Mouse (Mus musculus) liver, postnatal 0 days (tissue): ENCODE data around the gene Pxylp1. TPM values are rescaled to one million over a fixed set of nuclear protein-coding genes. Genes with fewer than 3 reads are reported as not detected.

Source experiments
- ATAC-seq: fragments of 200-750 bp; cut with Nextera tagmentation; 2 replicates; pipeline ENCODE4 v1.8.0; 2017; ENCODE audit warnings: mild to moderate bottlenecking, moderate library complexity
- DNase-seq: peaks from one replicate; pipeline ENCODE4 v3.0.0-alpha.2; 2016
- H3K27ac ChIP-seq: fragments of 300-500 bp; sonication (generic); 2 replicates; pipeline ENCODE4 v1.5.1; 2014; ENCODE audit warnings: antibody characterized with exemption, moderate library complexity, mild to moderate bottlenecking, low read depth
- H3K27me3 ChIP-seq: fragments of 300-500 bp; sonication (generic); 2 replicates; pipeline ENCODE4 v1.6.1; 2014; ENCODE audit warnings: low read length, control low read depth, mixed read lengths; ENCODE audit not compliant: insufficient read depth
- H3K36me3 ChIP-seq: fragments of 300-500 bp; sonication (generic); replicated peaks from 2 replicates; pipeline ENCODE4 v1.6.1; 2014; ENCODE audit warnings: mild to moderate bottlenecking, control low read depth, low read length, moderate library complexity, mixed read lengths; ENCODE audit not compliant: insufficient read depth
- H3K4me1 ChIP-seq: fragments of 300-500 bp; sonication (generic); 2 replicates; pipeline ENCODE4 v1.6.1; 2014; ENCODE audit warnings: antibody characterized with exemption, mild to moderate bottlenecking, control low read depth; ENCODE audit not compliant: insufficient read depth
- H3K4me2 ChIP-seq: fragments of 300-500 bp; sonication (generic); 2 replicates; pipeline ENCODE4 v1.6.1; 2014; ENCODE audit warnings: low read depth, mild to moderate bottlenecking, low read length, moderate library complexity, mixed read lengths
- H3K4me3 ChIP-seq: fragments of 300-500 bp; sonication (generic); 2 replicates; pipeline ENCODE4 v1.5.1; 2014; ENCODE audit warnings: low read depth, low read length
- H3K9ac ChIP-seq: fragments of 300-500 bp; sonication (generic); replicated peaks from 2 replicates; pipeline ENCODE4 v1.6.1; 2014; ENCODE audit warnings: mild to moderate bottlenecking, moderate library complexity
- H3K9me3 ChIP-seq: fragments of 300-500 bp; sonication (generic); 2 replicates; pipeline ENCODE4 v1.6.1; 2016; ENCODE audit warnings: mild to moderate bottlenecking, control low read depth, low read length, mixed read lengths
- CTCF ChIP-seq: sonication (generic); IDR thresholded peaks from 2 replicates; pipeline ENCODE4 v1.5.1; 2016; ENCODE audit warnings: antibody characterized with exemption, low read depth
- EP300 ChIP-seq: IDR thresholded peaks from 2 replicates; pipeline ENCODE4 v1.6.1; 2016; ENCODE audit warnings: antibody characterized with exemption, low read depth, mild to moderate bottlenecking
- WGBS: fragments of 180-500 bp; shearing (Covaris S2); extraction: QIAGEN DNeasy Blood & Tissue Kit; methylation state at CpG from one replicate; pipeline ENCODE4 v1.1.7; 2014; ENCODE audit not compliant: insufficient replicate concordance; 5-methylcytosine and 5-hydroxymethylcytosine counted together
- polyA plus RNA-seq: library from polyadenylated mRNA; unstranded; fragments of >200 nt; fragmentation: Nextera tagmentation; extraction: Ambion mirVana; gene quantifications from 2 replicates; pipeline ENCODE4 v1.2.1, GENCODE M21; 2015

Gene Pxylp1
- polyA plus RNA-seq, 1 experiment from 2014 or later = 5.3 TPM

- no peak overlapping the region for H3K9ac ChIP-seq
- ATAC-seq = no peak
- H3K4me3 ChIP-seq = no peak overlapping the region
- H3K27ac ChIP-seq = no peak overlapping the region
- TF ChIP-seq EP300 = no peak
- TF ChIP-seq CTCF = no peak
- peaks cover 2% of the 10 kb centered on the region; the same call in 1 of the 2 replicates for H3K4me1 ChIP-seq
- WGBS = 64% methylated on average over 9 of the region's 9 CpGs
- H3K27me3 ChIP-seq = no peaks in the 10 kb centered on the region
- no peaks in the 10 kb centered on the region for H3K9me3 ChIP-seq
- H3K36me3 ChIP-seq = no peaks in the 10 kb centered on the region
- DNase-seq = no peak
- H3K4me2 ChIP-seq = no peak overlapping the region
Observed at GRCm38 (mm10) chr9:96783667-96784066, 108.8 kb downstream of the Pxylp1 start.

- no peak overlapping the region for H3K4me2 ChIP-seq
- no peaks in the 10 kb centered on the region for H3K9me3 ChIP-seq
- H3K4me3 ChIP-seq = no peak overlapping the region
- 67% methylated on average over 5 of the region's 5 CpGs for WGBS
- H3K27me3 ChIP-seq = no peaks in the 10 kb centered on the region
- H3K9ac ChIP-seq = no peak overlapping the region
- no peak overlapping the region for H3K27ac ChIP-seq
- TF ChIP-seq EP300 = no peak
- TF ChIP-seq CTCF = no peak
- DNase-seq (no peak), ATAC-seq (no peak)
- H3K36me3 ChIP-seq = no peaks in the 10 kb centered on the region
- H3K4me1 ChIP-seq = peaks cover 2% of the 10 kb centered on the region; the same call in 1 of the 2 replicates
Observed at GRCm38 (mm10) chr9:96783258-96783657, 109.2 kb downstream of the Pxylp1 start.

- Histone ChIP-seq H3K4me2 (no peak overlapping the region), H3K9me3 (no peaks in the 10 kb centered on the region), H3K4me3 (no peak overlapping the region), H3K9ac (no peak overlapping the region), H3K27me3 (no peaks in the 10 kb centered on the region), H3K36me3 (no peaks in the 10 kb centered on the region), H3K4me1 (peaks cover 2% of the 10 kb centered on the region; the same call in 1 of the 2 replicates), H3K27ac (no peak overlapping the region)
- ATAC-seq (no peak), DNase-seq (no peak)
- WGBS = 71% methylated on average over 8 of the region's 8 CpGs
- TF ChIP-seq EP300 (no peak), CTCF (no peak)
Observed at GRCm38 (mm10) chr9:96782062-96782461, 110.4 kb downstream of the Pxylp1 start.

Other genes with a start within 250 kb of the Pxylp1 start
- 6.0 and 7.5 TPM in 2 replicates for gene Zbtb38, start 139.8 kb downstream of the Pxylp1 start, polyA plus RNA-seq
- gene Spsb4, start 126.2 kb upstream of the Pxylp1 start, polyA plus RNA-seq = 0.99 and 1.0 TPM in 2 replicates
- 4.3 and 4.8 TPM in 2 replicates for gene Slc25a36, start 218.5 kb upstream of the Pxylp1 start, polyA plus RNA-seq